Mouse (Mus musculus): ENCODE data around the gene Speg.

Speg gene

GRCm38 (mm10) chr1:75458789-75459684 lies 83.9 kb downstream of the Speg start:
- in situ Hi-C loops (cut with MboI, MseI): no loop called here

GRCm38 (mm10) chr1:75460297-75460696 lies 85.2 kb downstream of the Speg start:
- in situ Hi-C loops (cut with MboI, MseI): loop anchor here (10.0 kb wide), 1 partner anchor 405 kb away; no protein-coding TSS in a partner anchor

GRCm38 (mm10) chr1:75462636-75463035 lies 87.5 kb downstream of the Speg start:
- in situ Hi-C loops (cut with MboI, MseI): loop anchor here (10.0 kb wide), 1 partner anchor 408 kb away; no protein-coding TSS in a partner anchor

- in situ Hi-C loops (cut with MboI, MseI): loop anchor here (10.0 kb wide), 1 partner anchor 409 kb away; no protein-coding TSS in a partner anchor
These were observed 88.6 kb downstream of the Speg start for GRCm38 (mm10) chr1:75463652-75464204.

- in situ Hi-C loops (cut with MboI, MseI): loop anchor here (10.0 kb wide), 1 partner anchor 413 kb away; no protein-coding TSS in a partner anchor
These were observed 92.3 kb downstream of the Speg start for GRCm38 (mm10) chr1:75467215-75467927.

- in situ Hi-C loops (cut with MboI, MseI): loop anchor here (10.0 kb wide), 1 partner anchor 415 kb away; no protein-coding TSS in a partner anchor
These were observed 94.3 kb downstream of the Speg start for GRCm38 (mm10) chr1:75469287-75469825.

- in situ Hi-C loops (cut with MboI, MseI): loop anchor here (5.0 kb wide), 1 partner anchor 46 kb away; the partner anchor contains the start of gene Stk11ip
These were observed 101.3 kb downstream of the Speg start for GRCm38 (mm10) chr1:75476441-75476840.

- in situ Hi-C loops (cut with MboI, MseI): loop anchor here (5.0 kb wide), 1 partner anchor 45 kb away; the partner anchor contains the start of gene Stk11ip
These were observed 102.3 kb downstream of the Speg start for GRCm38 (mm10) chr1:75477264-75477965.

GRCm38 (mm10) chr1:75477966-75478290 lies 102.8 kb downstream of the Speg start:
- in situ Hi-C loops (cut with MboI, MseI): loop anchor here (5.0 kb wide), 1 partner anchor 44 kb away; the partner anchor contains the start of gene Stk11ip

- in situ Hi-C loops (cut with MboI, MseI): loop anchor here (5.0 kb wide), 1 partner anchor 44 kb away; the partner anchor contains the start of gene Stk11ip
These were observed 103.4 kb downstream of the Speg start for GRCm38 (mm10) chr1:75478497-75478896.

- in situ Hi-C loops (cut with MboI, MseI): loop anchor here (5.0 kb wide), 1 partner anchor 43 kb away; the partner anchor contains the start of gene Stk11ip
These were observed 104.0 kb downstream of the Speg start, which contains the start of the genes Chpf and Tmem198 for GRCm38 (mm10) chr1:75478916-75479634. Chpf (minus strand) TSS chr1:75479307. Tmem198 (plus strand) TSS chr1:75479532.

GRCm38 (mm10) chr1:75479635-75479989 lies 104.5 kb downstream of the Speg start:
- in situ Hi-C loops (cut with MboI, MseI): loop anchor here (5.0 kb wide), 1 partner anchor 43 kb away; the partner anchor contains the start of gene Stk11ip

- in situ Hi-C loops (cut with MboI, MseI): no loop called here
These were observed 104.9 kb downstream of the Speg start for GRCm38 (mm10) chr1:75480036-75480435.

- in situ Hi-C loops (cut with MboI, MseI): no loop called here
These were observed 105.6 kb downstream of the Speg start for GRCm38 (mm10) chr1:75480735-75481134.

Data from regulatory T cell (primary cell).